Mouse (Mus musculus) gastrocnemius, adult 8-10 months (tissue): Measurements from ENCODE around the gene Mogs. TPM values are rescaled to one million over a fixed set of nuclear protein-coding genes. Genes with fewer than 3 reads are reported as not detected.

Experiments
- DNase-seq, 2 experiments: peaks; one replicate each; pipeline ENCODE4 v3.0.0; 2022; ENCODE audit warnings: low spot score in 2 of 2
- total RNA-seq, 4 experiments: library from RNA; stranded (reverse); gene quantifications; 2 replicates each; pipeline ENCODE4 v1.2.4; 2022

Mogs gene
- total RNA-seq, 4 experiments from 2014 or later = 5.3 to 5.9 (median 5.5) TPM

DNA sequence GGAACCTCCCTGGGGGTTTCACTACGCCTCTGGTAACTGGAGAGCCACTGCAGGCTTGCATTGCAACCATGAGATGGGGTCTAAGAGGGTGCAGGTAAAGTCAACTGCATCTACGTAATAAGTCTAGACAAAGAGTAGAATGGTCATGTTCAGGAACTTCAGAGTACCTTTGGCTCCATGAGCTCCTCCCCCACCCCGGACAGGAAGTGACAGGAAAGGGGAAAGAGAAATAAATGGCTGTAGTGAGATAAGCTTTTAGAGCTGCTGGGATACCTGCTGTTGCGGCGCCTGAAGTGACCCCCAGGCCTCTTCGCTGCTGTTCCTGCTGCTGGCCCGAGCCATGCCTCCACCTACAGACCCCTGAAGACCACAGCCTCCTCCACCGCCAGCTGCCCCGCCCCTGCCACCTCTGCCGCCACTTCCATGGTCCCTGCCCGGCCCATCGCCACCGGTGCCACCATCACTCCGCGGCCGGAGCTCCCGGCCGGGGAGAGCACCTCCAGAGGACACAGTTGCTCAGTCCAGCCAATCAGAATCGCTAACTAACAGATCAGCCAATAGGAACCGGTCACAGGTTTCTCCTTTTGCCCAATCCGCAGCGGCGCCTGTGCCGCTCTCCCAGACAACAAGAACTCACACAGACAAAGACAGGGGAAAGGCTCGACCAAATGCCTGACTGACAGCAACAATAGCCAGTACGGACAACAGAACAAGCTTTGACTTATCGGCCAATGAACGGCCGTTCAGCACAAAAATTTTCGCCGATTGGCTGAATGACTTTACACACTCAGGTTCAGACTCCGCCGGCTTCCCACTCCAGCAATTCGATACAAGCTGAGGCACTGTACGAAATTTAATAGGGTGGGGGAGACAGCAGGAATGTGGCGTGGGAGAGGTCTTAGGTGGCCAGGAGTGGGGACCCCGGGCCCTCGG is 5.9 kb downstream of the Mogs start, which contains the start of gene Wbp1:
TSS of gene Wbp1 (minus strand) at position 630 of the 933 bp plus-strand sequence.
- DNase-seq = peak; percentile 86 to 94

DNA sequence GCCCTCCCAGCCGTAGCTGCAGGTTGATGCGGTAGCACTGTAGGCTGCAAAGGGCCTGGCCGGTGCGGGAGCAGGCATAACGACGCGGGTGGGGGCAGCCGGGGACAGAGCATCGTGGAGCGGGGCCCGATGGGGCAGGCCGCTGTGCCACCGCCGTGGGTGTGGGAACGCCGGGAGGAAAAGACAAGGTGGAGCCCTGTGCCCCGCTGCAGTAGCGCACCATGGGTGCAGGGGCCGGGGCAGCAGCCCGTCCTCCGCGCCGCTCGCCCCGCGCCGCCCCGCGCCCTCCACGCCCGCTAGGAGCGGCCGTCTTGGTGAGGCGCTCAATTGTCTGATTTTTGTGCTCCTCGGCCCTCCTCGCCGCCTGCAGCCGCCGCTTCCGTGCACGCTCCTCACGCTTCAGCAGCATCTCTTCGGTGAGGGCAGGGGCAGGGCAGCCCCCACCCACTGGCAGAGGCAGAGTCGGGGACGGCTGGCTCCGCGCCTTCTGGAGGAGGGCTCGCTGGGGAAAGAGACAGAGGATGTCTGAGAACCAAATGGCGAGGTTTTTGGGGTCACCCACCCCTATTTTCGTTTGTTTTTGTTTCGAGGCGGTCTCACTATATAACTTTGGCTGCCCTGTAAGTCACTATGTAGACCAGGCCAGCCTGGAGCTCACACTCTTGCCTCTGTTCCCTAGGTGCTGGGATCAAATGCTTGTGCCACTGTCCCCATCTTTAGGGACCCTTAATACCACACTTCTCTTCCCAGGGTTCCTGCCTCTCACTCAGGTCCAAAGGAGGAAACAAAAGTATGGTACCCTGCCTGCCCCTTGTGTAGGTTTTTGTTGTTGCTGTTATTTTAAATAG is 6.8 kb downstream of the Mogs start:
- no peak for DNase-seq

DNA sequence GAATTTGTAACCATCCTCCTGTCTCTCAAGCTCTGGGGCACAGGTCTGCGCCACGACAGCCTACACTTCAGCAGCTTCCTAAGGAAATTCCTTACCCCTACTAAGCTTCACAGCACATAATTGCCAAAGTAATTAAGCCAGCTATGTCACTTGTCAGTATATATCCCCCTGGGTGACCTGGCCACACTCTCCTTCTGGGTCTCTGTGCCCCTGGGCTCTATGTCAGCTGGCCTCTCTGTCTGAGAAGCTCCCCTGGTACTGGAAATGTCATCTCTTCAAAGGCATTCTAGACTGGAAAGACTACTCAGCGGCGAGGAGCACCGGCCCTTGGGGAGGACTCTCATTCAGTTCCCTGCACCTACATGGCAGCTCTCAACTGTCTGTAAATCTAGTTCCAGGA is 7.7 kb downstream of the Mogs start:
- no peak for DNase-seq

DNA sequence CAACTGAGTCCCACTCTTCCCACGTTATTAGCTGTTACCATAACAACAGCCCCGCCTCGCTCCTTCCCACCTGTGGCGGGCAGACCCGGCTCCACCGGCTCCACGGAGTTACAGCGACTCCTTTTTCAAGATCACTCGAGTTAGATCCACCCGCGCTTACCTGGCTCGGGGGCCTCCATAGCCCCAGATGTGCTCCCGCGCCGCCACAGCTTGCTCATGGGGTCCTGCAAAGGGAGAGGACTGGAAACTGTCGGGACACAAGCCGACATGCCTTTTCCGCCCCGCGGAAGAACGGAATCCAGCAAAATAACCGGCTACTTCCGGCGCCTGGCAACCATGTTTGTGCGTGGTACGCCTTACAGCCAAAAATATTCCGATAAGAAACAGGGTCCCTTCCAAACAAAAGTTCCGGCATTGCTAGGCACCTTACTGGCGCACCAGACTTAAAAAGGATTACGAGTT is 9.6 kb downstream of the Mogs start:
- DNase-seq = peak; percentile 85 to 88

DNA sequence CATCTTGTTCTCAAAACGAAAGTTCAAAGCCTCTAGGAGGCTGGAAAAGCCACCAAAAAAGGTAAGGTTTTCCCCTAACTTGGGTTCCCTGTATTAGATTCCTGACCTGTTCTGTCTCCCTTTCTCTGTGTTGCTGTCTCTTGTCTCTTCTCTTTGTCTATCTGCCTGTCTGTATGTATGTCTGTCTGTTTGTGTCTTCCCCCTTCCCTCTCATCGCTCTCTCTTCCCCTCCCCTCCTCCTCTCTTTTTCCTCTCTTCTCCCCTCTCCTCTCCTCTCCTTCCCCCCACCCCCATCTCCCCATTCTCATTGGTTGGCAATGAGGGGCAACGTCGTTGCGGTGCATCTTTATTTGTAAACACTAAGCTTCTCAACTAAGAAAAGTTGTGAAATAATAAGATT is 10.0 kb downstream of the Mogs start, which contains the start of gene Ino80b:
TSS of gene Ino80b (minus strand) at position 101 of the 400 bp plus-strand sequence.
- no peak for DNase-seq

DNA sequence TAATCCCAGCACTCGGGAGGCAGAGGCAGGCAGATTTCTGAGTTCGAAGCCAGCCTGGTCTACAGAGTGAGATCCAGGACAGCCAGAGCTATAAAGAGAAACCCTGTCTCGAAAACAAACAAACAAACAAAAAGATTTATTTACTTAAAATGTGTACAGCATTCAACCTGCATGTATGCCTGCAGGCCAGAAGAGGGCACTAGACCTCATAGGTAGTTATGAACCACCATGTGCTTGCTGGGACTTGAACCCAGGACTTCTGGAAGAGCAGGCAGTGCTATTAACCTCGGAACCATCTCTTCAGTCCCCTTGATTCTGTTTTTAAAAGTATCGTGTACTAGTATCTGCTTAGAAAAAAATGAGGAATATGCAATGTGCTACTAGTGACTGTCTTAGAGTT is 12.1 kb downstream of the Mogs start:
- no peak for DNase-seq

DNA sequence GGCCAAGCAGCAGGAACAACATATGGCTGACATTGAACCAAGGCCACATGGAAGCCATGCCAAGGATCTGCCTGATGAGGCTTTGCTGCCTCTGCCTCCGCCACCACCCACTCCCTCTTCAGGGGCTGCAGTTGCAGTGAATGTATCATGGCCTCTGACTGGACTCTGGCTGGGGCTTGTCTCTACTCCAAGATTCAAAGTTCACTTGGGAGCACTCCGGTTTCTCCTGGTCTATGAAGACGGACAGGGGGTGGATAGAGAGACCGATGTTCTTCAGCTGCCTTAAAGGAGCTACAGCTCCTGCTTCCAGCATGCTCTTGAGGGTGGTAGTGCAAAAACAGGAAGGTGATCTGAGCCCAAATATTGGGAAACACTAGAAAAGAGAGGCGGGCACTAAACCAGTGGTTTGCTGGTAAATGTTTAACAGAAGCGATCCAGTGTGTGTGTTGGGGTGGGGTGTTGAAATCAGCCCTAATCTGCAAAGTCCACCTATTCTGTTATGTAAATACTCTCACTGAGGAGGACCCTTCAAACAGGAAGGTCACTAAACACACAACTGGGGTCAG is 16.3 kb downstream of the Mogs start:
- no peak for DNase-seq

DNA sequence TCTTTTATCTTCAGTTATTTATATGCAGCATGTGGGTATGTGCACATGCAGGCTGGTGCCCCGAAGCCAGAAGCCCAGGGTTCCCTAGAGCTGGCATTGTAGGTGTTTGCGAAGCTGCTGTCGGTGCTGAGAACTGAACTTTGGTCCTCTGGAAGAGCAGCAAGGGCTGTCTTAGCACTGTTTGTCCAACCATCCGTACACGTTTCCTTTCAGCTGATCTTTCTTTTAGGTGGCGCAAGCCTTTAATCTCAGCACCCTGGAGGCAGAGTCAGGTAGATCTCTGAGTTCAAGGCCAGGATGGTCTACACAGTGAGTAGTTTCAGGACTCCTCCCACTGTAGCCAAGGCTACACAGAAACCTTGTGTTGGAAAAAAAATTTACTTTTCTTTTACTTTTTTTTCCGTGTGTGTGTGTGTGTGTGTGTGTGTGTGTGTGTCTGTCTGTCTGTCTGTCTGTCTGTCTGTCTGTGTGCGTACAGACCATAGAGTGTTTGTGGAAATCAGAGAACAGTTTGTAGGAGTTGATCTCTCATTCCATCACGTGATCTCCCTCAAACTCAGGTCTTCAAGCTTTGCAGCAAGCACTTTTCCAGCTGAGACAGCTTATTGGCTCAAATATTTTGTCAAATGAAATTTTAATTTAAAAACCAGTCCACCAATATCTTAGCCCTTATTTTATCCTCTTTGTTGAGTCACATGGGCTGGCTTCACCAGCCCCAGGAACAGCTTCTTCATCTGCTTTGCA is 17.1 kb downstream of the Mogs start:
- DNase-seq = no peak

DNA sequence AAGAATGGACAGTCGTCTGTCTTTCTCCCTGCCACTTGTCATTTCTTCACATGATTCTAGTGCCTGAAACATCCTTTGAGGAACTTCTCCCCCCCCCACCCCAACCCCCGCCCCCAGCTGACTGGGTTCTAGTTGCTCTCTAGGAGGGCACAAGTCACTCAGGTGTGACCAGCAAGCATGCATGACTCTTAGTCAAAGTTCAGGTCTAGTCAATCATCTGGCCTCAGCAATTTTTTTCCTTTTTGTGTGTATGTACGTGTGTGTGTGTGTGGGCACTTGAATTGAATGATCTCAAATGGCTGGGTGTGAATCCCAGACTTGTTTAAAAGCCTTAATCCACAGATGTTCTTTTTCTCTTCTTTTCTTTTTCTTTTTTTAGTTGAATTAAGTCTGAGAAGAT is 18.9 kb downstream of the Mogs start:
- no peak for DNase-seq

DNA sequence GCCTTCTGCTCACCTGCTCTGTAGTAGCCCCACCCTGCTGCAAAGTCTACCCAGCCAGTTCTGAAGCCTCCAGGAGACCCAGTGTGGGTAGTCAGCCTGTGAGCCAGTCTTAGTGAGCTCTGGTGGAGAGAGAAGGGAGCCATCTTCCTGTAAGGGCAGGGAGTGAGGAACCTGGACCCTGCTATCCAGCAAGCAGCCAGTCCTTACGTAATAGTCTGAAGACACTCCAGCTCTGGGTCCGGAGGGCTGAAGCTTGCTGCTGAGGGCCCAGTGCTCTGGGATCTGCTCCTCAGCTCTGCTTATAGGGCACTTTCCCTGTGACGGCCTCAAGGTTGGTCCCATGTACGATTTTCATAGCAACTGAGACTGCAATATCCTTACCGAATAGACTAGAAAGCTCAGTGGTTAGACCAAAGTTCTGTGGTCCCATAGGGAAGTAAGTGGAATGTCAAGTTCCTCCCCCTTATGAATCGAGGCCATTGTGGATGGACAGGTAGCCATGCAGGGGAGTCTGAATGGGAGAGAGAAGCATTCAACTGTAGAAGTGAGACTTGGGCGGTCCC is 19.7 kb downstream of the Mogs start, which contains the start of gene Rtkn:
TSS of gene Rtkn (plus strand) at position 513 of the 563 bp plus-strand sequence.
- DNase-seq = no peak

DNA sequence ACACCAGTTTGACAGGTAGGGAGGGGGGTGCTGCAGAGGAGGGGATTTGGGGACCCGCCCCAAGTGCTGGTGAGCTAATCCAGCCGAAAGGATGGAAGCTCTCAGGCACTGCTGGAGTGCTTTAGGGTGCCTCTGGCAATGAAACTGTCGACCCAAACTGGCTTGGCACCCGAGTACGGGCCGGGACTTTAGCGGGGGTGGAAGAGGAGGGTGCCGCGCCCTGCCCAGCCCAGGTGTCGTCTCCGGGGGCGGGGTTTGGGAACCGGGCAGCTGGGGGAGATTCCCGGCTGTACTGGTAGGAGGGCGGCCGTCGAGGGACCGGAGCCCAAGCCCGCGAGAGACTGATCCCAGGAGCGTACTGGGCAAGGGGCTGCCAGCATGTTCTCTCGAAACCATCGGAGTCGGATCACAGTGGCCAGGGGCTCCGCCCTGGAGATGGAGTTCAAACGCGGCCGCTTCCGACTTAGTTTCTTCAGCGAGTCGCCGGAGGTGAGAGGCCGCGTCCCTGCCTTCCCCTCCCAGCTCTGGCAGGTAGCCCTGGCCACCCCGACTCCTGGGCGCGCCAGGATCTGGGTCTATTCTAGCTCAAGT is 20.4 kb downstream of the Mogs start:
- peak; percentile 30 to 51 for DNase-seq

DNA sequence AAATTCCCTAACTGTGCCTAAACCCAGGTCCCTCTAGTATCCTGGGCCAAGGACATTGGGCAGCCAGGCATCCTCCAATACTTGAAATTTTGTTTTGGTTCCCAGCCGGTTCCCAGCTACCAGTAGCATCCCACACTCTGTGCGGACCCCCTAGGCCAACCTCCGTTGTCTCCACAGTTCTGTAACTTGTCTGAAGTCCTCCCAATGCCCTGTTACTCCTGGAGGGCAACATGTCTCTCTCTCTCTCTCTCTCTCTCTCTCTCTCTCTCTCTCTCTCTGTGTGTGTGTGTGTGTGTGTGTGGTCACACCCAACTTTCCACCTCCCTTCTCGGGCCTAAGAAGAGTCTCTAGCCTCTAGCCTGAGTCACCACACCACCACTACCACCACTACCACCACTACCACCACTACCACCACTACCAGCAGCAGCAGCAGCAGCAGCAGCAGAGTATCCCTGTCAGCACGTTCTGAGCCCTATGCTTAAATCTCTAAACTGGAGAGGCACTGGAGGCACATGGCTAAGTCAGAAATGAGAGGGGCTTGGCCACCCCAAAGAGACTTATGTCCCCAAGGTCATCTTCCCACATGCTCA is 21.1 kb downstream of the Mogs start:
- no peak for DNase-seq

DNA sequence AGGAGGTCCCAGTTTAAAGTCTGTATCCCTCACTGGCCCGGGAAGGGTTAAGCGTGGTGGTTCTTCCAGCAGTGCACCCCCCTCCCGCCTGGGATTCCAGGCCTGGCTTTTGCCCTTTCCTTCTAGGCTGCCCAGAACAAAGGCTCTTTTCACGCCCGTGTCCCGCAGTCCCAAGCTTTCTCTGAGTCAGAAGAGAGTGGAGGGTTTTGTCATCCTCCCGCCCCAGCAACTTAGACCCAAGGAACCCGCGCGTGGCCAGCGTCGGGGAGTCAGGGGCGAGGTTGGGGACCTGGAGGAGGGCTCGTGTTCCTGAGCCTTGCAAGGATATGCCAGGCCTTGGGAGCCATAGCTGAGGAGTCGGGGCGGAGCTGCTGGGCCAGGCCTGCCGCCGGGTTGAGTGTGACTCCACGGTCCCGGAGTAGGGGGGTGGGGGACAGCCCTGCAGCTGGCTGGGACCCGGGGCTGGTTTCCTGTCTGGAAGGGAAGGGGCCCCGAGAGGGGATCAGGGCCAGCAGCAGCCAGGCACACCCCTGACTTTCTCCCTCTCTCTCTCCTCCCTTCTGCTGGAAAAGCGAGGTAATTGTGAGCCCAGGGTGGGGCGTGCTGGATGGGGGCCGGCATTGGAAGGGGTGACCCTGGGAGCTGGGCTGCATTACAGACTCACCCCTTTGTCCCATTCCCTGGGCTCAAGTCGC is 21.7 kb downstream of the Mogs start:
- peak; percentile 59 to 74 for DNase-seq

DNA sequence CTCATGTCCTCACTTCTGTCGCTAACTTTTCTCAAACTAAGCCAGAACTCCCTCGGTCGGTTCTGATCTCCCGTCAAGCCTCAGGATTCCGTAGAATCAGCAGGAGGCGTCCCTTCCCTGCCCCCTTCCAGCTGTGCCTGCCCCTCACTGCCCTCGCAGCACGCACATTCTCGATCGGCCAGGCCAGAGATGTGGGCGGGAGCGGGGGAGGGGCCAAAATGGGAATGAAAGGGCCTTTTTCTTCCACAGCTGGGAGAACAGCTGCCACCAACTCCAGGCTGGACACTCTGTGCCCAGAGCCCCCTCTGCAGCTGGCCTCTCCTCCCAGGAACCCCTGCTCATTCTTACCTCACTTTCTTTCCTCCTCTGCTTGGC is 22.3 kb downstream of the Mogs start:
- peak; percentile 87 to 89 for DNase-seq

DNA sequence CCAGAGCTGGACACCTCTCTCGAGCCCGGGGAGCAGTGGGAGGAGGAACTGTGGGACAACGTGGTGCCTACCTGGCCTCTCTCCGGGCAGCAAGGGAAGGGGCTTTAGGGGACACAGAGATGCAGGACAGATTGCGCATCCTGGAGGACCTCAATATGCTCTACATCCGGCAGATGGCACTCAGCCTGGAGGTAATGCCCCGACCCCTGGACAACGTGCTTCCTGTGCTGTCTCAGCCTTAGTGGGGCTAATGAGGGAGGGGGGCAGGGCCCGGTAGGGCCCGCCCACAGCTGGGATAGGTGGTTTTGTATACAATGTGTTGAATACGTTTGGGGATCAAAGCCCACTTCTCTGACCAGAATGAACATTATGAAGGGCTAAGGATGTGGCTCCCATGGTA is 22.8 kb downstream of the Mogs start:
- DNase-seq = no peak

DNA sequence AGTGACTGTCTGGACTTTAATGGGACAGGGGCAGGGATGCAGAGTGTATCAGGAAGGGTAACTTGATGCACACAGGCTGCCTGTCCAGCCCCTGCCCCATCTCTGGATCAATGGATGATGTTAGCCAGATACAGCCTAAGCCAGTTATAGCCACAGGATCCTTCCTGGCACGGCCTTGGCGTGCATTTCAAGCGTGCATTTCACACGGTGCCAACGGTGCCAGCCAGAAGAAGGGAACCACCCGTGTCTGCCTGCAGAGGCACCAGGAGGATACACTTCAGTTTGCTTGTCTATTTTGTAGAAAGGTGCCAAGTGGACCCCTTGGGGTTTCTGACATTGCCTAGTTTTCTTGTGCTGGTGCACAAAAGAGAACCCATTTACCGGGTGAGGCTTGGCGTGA is 24.7 kb downstream of the Mogs start:
- no peak for DNase-seq

DNA sequence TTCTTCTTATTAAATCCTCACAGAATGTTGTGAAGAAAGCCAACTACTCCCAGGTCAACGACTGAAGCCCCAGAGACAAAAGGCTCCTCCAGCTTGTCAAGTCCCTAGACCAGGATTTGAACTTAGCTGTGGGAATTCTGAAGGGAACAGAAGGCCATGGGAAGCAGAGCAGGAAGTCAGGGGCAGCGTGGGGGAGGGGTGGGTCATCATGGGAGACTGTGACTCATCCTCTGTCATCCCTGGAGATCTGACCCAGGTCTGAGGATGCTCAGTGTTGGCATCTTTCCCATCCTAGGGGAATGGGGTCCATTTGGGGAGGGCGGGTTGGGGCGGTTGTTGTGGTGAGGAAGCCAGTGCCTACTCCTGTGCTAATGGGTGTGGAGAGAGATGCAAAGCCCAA is 26.3 kb downstream of the Mogs start:
- DNase-seq = no peak

DNA sequence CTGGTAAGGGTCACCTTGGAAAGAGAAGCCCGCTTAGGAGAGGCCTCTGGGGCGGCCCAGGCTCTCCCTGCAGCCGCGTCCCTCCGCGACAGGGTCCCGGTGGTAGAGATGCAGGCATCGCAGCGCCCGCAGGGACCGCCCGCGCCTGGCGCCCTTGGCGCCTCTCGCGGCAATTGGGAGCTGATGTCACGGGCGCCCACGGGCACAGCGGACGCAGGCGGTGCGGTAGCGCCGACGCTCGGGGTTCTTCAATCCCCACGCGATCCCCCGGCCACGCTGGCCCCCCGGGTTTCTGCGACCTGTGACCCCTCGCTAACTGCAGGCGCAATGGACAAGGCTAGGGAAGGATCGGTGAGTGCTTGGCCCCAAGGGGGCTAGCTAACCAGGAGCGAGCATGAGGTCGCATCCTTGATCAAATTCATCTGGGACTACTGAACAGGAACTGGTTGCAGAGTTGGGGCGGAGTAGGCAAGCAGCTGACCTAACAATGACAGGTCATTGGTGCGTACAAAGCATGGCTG is 27.0 kb downstream of the Mogs start:
- no peak for DNase-seq

DNA sequence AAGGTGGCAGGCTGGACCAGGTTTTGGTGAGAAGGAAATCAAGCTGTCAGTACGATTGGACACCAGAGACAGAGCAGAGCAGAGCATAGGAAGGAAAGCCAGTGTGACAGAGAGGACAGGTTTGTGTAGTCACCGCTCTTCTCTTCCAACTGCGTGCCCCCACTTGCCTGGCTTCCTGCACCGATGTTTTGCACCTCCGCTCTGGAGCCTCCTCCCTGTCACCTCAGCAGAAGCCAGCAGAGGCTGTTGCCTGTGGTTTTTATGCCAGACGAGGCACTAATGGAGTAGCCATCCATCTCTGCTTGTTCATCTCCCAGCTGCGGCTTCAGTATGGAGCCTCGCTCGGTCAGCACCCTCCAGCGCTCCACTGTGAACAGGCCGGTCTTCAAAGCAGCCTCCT is 27.6 kb downstream of the Mogs start:
- DNase-seq = no peak
